Mouse (Mus musculus): ENCODE measurements around the gene Prss42. TPM values are rescaled to one million over a fixed set of nuclear protein-coding genes. Genes with fewer than 3 reads are reported as not detected.

Prss42 gene
- total RNA-seq, 2 experiments from 2014 or later, result not detected

- DNase-seq (ENCODE audit: extremely low spot score in 1 of 2, low spot score in 2 of 2), result no peak
- H3K27ac ChIP-seq, result no peak overlapping the region
- TF ChIP-seq CTCF (IDR thresholded peaks at IDR 0.05), result no peak
- no peak overlapping the region for H3K4me3 ChIP-seq
- intact Hi-C loops (cut with DNase I), result no loop called here
These were observed 23.3 kb upstream of the Prss42 start for GRCm38 (mm10) chr9:110774403-110775268.

- TF ChIP-seq CTCF (IDR thresholded peaks at IDR 0.05), result no peak
- intact Hi-C loops (cut with DNase I), result no loop called here
- Histone ChIP-seq H3K4me3 (no peak overlapping the region), H3K27ac (no peak overlapping the region)
- DNase-seq (ENCODE audit: extremely low spot score in 1 of 2, low spot score in 2 of 2), result no peak
These were observed 22.5 kb upstream of the Prss42 start for GRCm38 (mm10) chr9:110775269-110776022.

GRCm38 (mm10) chr9:110778100-110778499, 19.9 kb upstream of the Prss42 start:
- TF ChIP-seq CTCF (IDR thresholded peaks at IDR 0.05), result no peak
- intact Hi-C loops (cut with DNase I), result no loop called here
- no peak for DNase-seq (ENCODE audit: extremely low spot score in 1 of 2, low spot score in 2 of 2)
- H3K27ac ChIP-seq, result no peak overlapping the region
- H3K4me3 ChIP-seq, result no peak overlapping the region

- DNase-seq (ENCODE audit: extremely low spot score in 1 of 2, low spot score in 2 of 2), result no peak
- Histone ChIP-seq H3K4me3 (no peak overlapping the region), H3K27ac (no peak overlapping the region)
- intact Hi-C loops (cut with DNase I), result no loop called here
- no peak for TF ChIP-seq CTCF (IDR thresholded peaks at IDR 0.05)
These were observed 19.4 kb upstream of the Prss42 start for GRCm38 (mm10) chr9:110778559-110778958.

GRCm38 (mm10) chr9:110779242-110779913, 18.6 kb upstream of the Prss42 start:
- no peak overlapping the region for H3K27ac ChIP-seq
- no peak for DNase-seq (ENCODE audit: extremely low spot score in 1 of 2, low spot score in 2 of 2)
- no peak overlapping the region for H3K4me3 ChIP-seq
- peak; percentile 20 for TF ChIP-seq CTCF (IDR thresholded peaks at IDR 0.05)
- intact Hi-C loops (cut with DNase I), result no loop called here

- DNase-seq (ENCODE audit: extremely low spot score in 1 of 2, low spot score in 2 of 2), result peak; percentile 93 to 97
- TF ChIP-seq CTCF (IDR thresholded peaks at IDR 0.05), result peak; percentile 94
- intact Hi-C loops (cut with DNase I), result loop anchor here (1.0 to 5.0 kb wide), 5 partner anchors 50 to 370 kb away; no protein-coding TSS in a partner anchor
- Histone ChIP-seq H3K4me3 (peak overlapping the region; percentile 56), H3K27ac (peak overlapping the region; percentile 76)
These were observed 16.7 kb upstream of the Prss42 start for GRCm38 (mm10) chr9:110781256-110781721.

- Histone ChIP-seq H3K27ac (peak overlapping the region; percentile 76), H3K4me3 (peak overlapping the region; percentile 56)
- DNase-seq (ENCODE audit: extremely low spot score in 1 of 2, low spot score in 2 of 2), result peak; percentile 63 to 74
- intact Hi-C loops (cut with DNase I), result loop anchor here (1.0 to 5.0 kb wide), 5 partner anchors 51 to 370 kb away; no protein-coding TSS in a partner anchor
- TF ChIP-seq CTCF (IDR thresholded peaks at IDR 0.05), result no peak
These were observed 16.2 kb upstream of the Prss42 start for GRCm38 (mm10) chr9:110781731-110782130.

GRCm38 (mm10) chr9:110783611-110784010, 14.4 kb upstream of the Prss42 start:
- Histone ChIP-seq H3K4me3 (no peak overlapping the region), H3K27ac (no peak overlapping the region)
- DNase-seq (ENCODE audit: extremely low spot score in 1 of 2, low spot score in 2 of 2), result no peak
- intact Hi-C loops (cut with DNase I), result loop anchor here (5.0 kb wide), 1 partner anchor 151 kb away; no protein-coding TSS in a partner anchor
- no peak for TF ChIP-seq CTCF (IDR thresholded peaks at IDR 0.05)

GRCm38 (mm10) chr9:110788169-110788568, 9.8 kb upstream of the Prss42 start:
- TF ChIP-seq CTCF (IDR thresholded peaks at IDR 0.05), result peak; percentile 1; the same call in 1 of the 2 replicates
- Histone ChIP-seq H3K27ac (no peak overlapping the region), H3K4me3 (no peak overlapping the region)
- intact Hi-C loops (cut with DNase I), result no loop called here
- DNase-seq (ENCODE audit: extremely low spot score in 1 of 2, low spot score in 2 of 2), result no peak

- intact Hi-C loops (cut with DNase I), result no loop called here
- H3K4me3 ChIP-seq, result no peak overlapping the region
- no peak for DNase-seq (ENCODE audit: extremely low spot score in 1 of 2, low spot score in 2 of 2)
- no peak overlapping the region for H3K27ac ChIP-seq
- TF ChIP-seq CTCF (IDR thresholded peaks at IDR 0.05), result no peak
These were observed 7.5 kb upstream of the Prss42 start for GRCm38 (mm10) chr9:110790462-110790861.

- no peak overlapping the region for H3K4me3 ChIP-seq
- no peak for DNase-seq (ENCODE audit: extremely low spot score in 1 of 2, low spot score in 2 of 2)
- TF ChIP-seq CTCF (IDR thresholded peaks at IDR 0.05), result no peak
- H3K27ac ChIP-seq, result no peak overlapping the region
- intact Hi-C loops (cut with DNase I), result no loop called here
These were observed 953 bp upstream of the Prss42 start for GRCm38 (mm10) chr9:110797013-110797412.
